Mouse (Mus musculus): ENCODE measurements around the gene Ago3. TPM values are rescaled to one million over a fixed set of nuclear protein-coding genes. Genes with fewer than 3 reads are reported as not detected.

Ago3 gene
- total and polyA plus RNA-seq, 3 experiments = 7.3 to 7.9 TPM; not detected in 1

GRCm38 (mm10) chr4:126290314-126290713 lies 139.0 kb downstream of the Ago3 start:
- 0 out of 4 replicates have a peak, but pooled peaks cover 0 to 2% of the 10 kb centered on the region in 2 experiments for H3K27me3 ChIP-seq (ENCODE audit: control insufficient read depth in 1 of 2, insufficient read depth in 2 of 2, low read length in 2 of 2)
- H3K27ac ChIP-seq (ENCODE audit: control insufficient read depth, low read depth, low read length) = no peak overlapping the region
- no peaks in the 10 kb centered on the region for H3K79me2 ChIP-seq (ENCODE audit: control insufficient read depth, insufficient read depth, low read length, poor library complexity)
- H3K9me3 ChIP-seq (replicated peaks; ENCODE audit: insufficient read depth, low read length) = no peaks in the 10 kb centered on the region
- H3K4me1 ChIP-seq (ENCODE audit: control insufficient read depth in 1 of 2, insufficient read depth in 2 of 2, low read length in 2 of 2) = no peaks in the 10 kb centered on the region
- TF ChIP-seq NELFE (IDR thresholded peaks at IDR 0.05; ENCODE audit: low read depth, low read length) (no peak), SIN3A (IDR thresholded peaks at IDR 0.05; ENCODE audit: low read length) (no peak), MEF2A (IDR thresholded peaks at IDR 0.05; ENCODE audit: extremely low read depth, insufficient replicate concordance, low read depth, low read length, poor library complexity, severe bottlenecking) (no peak), NRF1 (IDR thresholded peaks at IDR 0.05; ENCODE audit: insufficient read depth, low read depth, low read length, poor library complexity, severe bottlenecking) (no peak)
- DNase-seq (ENCODE audit: low read depth, low spot score) = no peak
- H3K9ac ChIP-seq (ENCODE audit: control insufficient read depth, low read depth, low read length, poor library complexity, severe bottlenecking) = no peak overlapping the region
- no peak overlapping the region for H3K4me3 ChIP-seq (ENCODE audit: control insufficient read depth in 1 of 2, insufficient read depth in 1 of 2, low read depth in 2 of 2, low read length in 2 of 2)
- H3K36me3 ChIP-seq (ENCODE audit: control insufficient read depth in 1 of 2, insufficient read depth in 2 of 2, low read length in 2 of 2) = no peaks in the 10 kb centered on the region

GRCm38 (mm10) chr4:126288085-126288666 lies 141.2 kb downstream of the Ago3 start:
- no peak overlapping the region for H3K4me3 ChIP-seq (ENCODE audit: control insufficient read depth in 1 of 2, insufficient read depth in 1 of 2, low read depth in 2 of 2, low read length in 2 of 2)
- H3K36me3 ChIP-seq (ENCODE audit: control insufficient read depth in 1 of 2, insufficient read depth in 2 of 2, low read length in 2 of 2) = no peaks in the 10 kb centered on the region; a peak in 1 of 4 replicates
- H3K27me3 ChIP-seq (ENCODE audit: control insufficient read depth in 1 of 2, insufficient read depth in 2 of 2, low read length in 2 of 2) = 0 out of 4 replicates have a peak, but pooled peaks cover 0 to 2% of the 10 kb centered on the region in 2 experiments
- no peak overlapping the region for H3K27ac ChIP-seq (ENCODE audit: control insufficient read depth, low read depth, low read length)
- TF ChIP-seq POLR2A (IDR thresholded peaks at IDR 0.05; ENCODE audit: control insufficient read depth in 1 of 2, insufficient read depth in 1 of 2, low read depth in 1 of 2, low read length in 2 of 2, poor library complexity in 1 of 2) = no peak
- TF ChIP-seq HCFC1 (IDR thresholded peaks at IDR 0.05; ENCODE audit: low read depth, low read length) = no peak
- no peak for TF ChIP-seq NELFE (IDR thresholded peaks at IDR 0.05; ENCODE audit: low read depth, low read length)
- TF ChIP-seq UBTF (IDR thresholded peaks at IDR 0.05; ENCODE audit: borderline replicate concordance, insufficient read depth, low read depth, low read length) = no peak
- no peak for TF ChIP-seq CHD2 (IDR thresholded peaks at IDR 0.05; ENCODE audit: low read length)
- TF ChIP-seq POLR2AphosphoS2 (IDR thresholded peaks at IDR 0.05; ENCODE audit: low read length) = no peak
- no peak for TF ChIP-seq MAZ (IDR thresholded peaks at IDR 0.05; ENCODE audit: low read depth, low read length)
- TF ChIP-seq TCF12 (IDR thresholded peaks at IDR 0.05; ENCODE audit: low read depth, low read length) = no peak
- no peak for TF ChIP-seq GABPA (IDR thresholded peaks at IDR 0.05; ENCODE audit: low read depth, low read length)
- no peak for TF ChIP-seq ZMIZ1 (IDR thresholded peaks at IDR 0.05; ENCODE audit: low read depth, low read length)
- TF ChIP-seq ZC3H11A (IDR thresholded peaks at IDR 0.05; ENCODE audit: low read depth, low read length) = no peak
- TF ChIP-seq MAFK (IDR thresholded peaks at IDR 0.05; ENCODE audit: borderline replicate concordance, low read depth, low read length) = no peak
- TF ChIP-seq USF2 (IDR thresholded peaks at IDR 0.05; ENCODE audit: borderline replicate concordance in 1 of 2, insufficient read depth in 1 of 2, low read depth in 1 of 2, low read length in 2 of 2) = no peak
- no peak overlapping the region for H3K9ac ChIP-seq (ENCODE audit: control insufficient read depth, low read depth, low read length, poor library complexity, severe bottlenecking)
- H3K79me2 ChIP-seq (ENCODE audit: control insufficient read depth, insufficient read depth, low read length, poor library complexity) = no peaks in the 10 kb centered on the region
- H3K9me3 ChIP-seq (replicated peaks; ENCODE audit: insufficient read depth, low read length) = no peaks in the 10 kb centered on the region
- DNase-seq (ENCODE audit: low read depth, low spot score) = no peak
- peaks cover 0 to 6% of the 10 kb centered on the region in 2 experiments; a peak in 3 of 4 replicates for H3K4me1 ChIP-seq (ENCODE audit: control insufficient read depth in 1 of 2, insufficient read depth in 2 of 2, low read length in 2 of 2)

Data from MEL (cell line).